Mouse (Mus musculus) layer of hippocampus, adult 9-11 months (tissue): ENCODE measurements around the gene Pcyt1a.
"Not testable (repeated sequence)": the region's sequence is repeated elsewhere in the genome, so short reads cannot be mapped to it uniquely, and the experiment has no call there.

ENCODE experiments used
- DNase-seq: peaks from one replicate; pipeline ENCODE4 v3.0.0; 2022

Pcyt1a gene

DNA sequence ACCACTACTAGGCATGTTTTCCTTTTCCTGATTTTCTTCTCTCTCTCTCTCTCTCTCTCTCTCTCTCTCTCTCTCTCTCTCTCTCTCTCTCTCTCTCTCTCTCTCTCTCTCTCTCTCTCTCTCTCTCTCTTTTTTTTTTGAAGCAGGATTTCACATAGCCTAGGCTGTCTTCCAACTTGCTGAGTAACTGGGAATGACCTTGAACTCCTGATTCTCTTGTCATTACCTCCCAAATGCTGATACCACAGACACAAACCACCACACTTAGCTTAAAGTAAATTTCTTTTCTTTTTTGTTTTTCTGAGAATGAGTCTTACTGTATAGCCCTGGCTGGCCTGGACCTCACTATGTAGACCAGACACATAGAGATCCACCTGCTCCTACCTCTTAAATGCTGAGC lies 4.0 kb downstream of the Pcyt1a start:
- DNase-seq = no peak

DNA sequence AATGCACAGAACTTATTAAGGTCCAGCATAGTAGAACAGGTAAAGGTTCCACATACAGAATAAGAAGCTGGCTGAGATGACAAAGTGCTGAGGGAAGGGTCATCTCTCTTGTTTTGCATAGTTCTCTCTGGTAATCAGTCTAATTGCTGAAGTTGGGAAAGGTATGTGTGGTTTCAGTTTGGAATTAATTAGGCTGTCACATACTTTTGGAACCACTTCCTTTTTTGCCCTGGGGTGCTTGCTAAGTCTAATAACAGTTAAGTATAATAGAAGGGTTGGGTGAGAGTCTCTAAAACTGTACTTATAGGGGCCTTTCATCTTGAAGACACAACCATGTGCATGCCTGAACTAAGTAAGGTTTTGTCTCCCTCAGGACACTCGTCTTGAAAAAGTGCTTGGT lies 5.9 kb downstream of the Pcyt1a start:
- DNase-seq = no peak

GRCm38 (mm10) chr16:32437266-32437665 lies 6.5 kb downstream of the Pcyt1a start:
- DNase-seq = no peak

GRCm38 (mm10) chr16:32441432-32441831 lies 10.7 kb downstream of the Pcyt1a start:
- DNase-seq = no peak

DNA sequence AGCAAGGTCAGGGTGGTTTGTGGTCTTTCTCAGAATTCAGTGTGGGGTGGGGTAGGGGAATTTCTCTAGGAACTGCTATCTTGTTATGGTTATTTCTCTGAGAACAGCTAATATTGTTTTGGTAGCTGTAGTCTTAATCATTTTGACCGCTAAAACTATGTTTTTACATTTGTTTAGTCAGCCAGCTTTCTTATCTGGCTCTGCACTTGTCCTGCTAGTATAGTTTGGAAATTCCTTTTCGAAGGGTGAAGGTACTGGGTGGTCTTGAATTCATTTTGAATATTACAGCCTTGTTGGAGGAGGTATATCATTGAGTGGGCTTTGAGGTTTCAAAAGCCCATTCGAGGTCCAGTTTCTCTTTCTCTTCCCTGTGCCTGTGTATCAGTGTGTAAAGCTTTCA lies 13.9 kb downstream of the Pcyt1a start:
- DNase-seq = not testable (repeated sequence)

- DNase-seq = no peak
These were observed 14.8 kb downstream of the Pcyt1a start for GRCm38 (mm10) chr16:32445558-32445957.

DNA sequence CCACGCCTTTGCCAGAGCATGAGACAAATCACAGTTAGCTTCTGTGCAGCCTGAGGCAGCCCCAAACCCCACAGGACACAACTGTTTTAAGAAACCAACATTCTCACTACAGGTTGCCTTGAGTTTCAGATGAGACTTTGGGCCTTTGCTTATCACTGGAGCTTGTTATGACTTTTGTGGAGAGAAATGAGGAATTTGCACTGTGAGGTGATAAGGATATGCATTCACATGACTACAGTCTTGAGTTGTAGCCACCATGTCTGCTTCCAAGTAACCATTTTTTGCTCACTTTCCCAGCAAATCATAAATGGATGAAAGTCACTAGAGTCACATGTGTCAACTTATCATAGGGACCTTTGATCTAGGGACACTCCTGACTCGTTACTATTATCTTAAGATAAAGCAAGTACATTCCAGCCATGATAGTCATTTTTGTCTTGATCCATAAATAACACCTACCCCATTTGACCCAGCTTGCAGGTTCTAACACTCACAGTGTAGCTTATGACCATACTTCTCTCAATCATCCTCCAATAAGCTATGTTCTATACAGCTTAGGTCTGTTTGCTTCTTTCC lies 15.9 kb downstream of the Pcyt1a start:
- no peak for DNase-seq

- no peak for DNase-seq
These were observed 18.9 kb downstream of the Pcyt1a start for GRCm38 (mm10) chr16:32449665-32450064.

GRCm38 (mm10) chr16:32450133-32450532 lies 19.4 kb downstream of the Pcyt1a start:
- no peak for DNase-seq

GRCm38 (mm10) chr16:32453102-32453501 lies 22.4 kb downstream of the Pcyt1a start:
- no peak for DNase-seq

GRCm38 (mm10) chr16:32454646-32455045 lies 23.9 kb downstream of the Pcyt1a start:
- DNase-seq = no peak

DNA sequence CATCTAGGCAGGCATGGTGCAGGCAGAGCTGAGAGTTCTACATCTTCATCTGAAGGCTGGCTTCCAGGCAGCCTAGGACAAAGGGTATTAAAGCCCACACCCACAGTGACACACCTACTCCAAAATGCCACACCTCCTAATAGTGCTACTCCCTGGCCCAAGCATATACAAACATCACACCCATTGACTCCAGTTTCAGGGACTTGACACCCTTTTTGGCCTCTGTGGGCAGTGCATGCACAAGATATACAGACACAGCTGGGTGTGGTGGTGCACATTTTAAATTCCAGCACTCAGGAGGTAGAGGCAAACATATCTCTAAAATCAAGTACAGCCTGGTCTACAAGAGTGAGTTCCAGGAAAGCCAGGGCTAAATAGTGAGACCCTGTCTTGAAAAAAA lies 25.4 kb downstream of the Pcyt1a start:
- DNase-seq = no peak

- no peak for DNase-seq
These were observed 26.0 kb downstream of the Pcyt1a start for GRCm38 (mm10) chr16:32456761-32457160.

- peak; percentile 76 for DNase-seq
These were observed 27.1 kb downstream of the Pcyt1a start for GRCm38 (mm10) chr16:32457589-32458386.

DNA sequence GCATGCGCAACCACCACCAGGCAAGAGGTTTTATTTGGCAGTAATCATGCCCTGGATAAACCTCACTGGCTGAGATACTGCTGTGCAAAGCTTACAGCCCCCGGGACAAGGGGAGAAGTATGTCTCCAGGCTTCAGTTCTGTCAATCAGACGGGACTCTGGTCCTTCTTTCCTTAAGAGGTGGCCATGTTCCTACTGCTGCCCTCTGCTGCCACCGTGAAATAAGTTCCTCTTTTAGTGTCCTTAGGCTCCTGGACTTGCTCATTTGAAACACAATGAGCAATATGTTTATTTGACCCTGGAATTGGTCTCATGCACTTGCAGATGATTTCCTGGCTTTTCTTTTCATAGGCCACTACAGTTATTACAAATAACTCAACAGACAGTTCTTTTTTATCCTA lies 29.8 kb downstream of the Pcyt1a start:
- no peak for DNase-seq

DNA sequence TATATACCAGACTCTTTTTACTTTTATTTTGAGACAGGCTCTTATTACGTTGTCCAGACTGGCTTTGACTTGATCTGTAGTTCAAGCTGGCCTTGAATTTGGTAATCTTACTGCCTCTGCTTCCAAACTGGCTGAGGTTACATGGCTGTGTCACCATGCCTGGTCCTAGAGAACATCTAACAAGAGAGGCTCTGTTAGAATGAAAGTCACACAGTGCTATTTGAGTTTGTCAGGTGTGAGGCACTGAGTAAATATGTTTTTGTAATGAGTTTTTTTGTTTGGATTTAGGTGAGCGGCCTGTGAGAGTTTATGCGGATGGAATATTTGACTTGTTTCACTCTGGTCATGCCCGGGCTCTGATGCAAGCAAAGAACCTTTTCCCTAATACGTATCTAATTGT lies 31.0 kb downstream of the Pcyt1a start:
- DNase-seq = no peak

- DNase-seq = no peak
These were observed 32.2 kb downstream of the Pcyt1a start for GRCm38 (mm10) chr16:32462950-32463349.

DNA sequence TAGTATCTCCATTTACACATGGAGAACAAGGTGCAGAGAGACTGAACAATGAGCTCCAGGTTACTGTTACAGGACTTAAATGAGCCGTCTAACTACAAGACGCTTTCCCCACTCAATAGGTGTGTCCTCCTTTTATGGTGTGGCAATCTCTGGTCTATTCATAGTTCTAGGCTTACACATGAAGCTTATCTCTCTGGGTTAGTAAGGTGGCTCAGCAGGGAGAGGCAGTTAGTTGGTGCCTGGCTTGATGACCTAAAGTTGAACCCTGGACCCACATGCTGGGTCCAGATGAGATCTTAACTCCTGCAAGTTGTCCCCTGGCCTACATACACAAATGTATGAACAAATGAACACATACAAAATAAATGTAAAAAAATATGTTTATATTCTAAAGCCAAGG lies 32.7 kb downstream of the Pcyt1a start:
- no peak for DNase-seq

GRCm38 (mm10) chr16:32464908-32465307 lies 34.2 kb downstream of the Pcyt1a start:
- DNase-seq = no peak

GRCm38 (mm10) chr16:32468488-32468887 lies 37.8 kb downstream of the Pcyt1a start:
- peak; percentile 50 for DNase-seq

DNA sequence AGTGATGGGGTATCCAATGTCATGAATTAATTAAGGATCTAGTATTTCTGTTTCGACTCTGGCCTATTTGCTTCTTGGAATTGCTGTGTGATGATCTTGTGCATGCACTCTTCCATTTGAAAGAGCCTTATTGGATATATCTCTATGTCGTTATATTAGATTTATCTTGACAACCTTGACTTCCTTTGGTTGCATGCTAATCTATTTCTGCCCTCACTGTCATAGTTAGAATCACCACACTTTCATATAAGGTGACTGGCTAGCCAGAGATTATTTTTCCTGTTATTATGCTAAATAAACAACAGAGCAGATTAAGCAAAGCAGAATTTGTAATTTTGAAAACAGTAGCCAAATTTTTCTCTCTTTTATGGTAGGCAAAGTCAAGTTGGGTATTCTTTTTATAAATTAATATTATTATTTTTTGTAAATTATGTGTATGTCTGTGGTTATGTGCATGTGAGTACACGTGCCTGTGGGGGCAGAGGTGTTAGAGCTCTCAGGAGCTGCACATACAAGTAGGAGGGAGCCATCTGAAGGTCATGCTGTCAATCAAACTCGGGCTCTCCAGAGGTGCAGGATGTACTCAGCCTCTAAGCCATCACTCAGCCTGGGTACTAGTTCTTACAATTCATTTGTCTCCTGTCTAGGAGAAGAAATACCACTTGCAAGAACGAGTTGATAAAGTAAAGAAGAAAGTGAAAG lies 38.8 kb downstream of the Pcyt1a start:
- no peak for DNase-seq

- peak; percentile 52 for DNase-seq
These were observed 41.7 kb downstream of the Pcyt1a start for GRCm38 (mm10) chr16:32472276-32473015.

GRCm38 (mm10) chr16:32477315-32477714 lies 46.6 kb downstream of the Pcyt1a start:
- DNase-seq = no peak
